Mouse (Mus musculus): ENCODE data around the gene Dennd4a. TPM values are rescaled to one million over a fixed set of nuclear protein-coding genes. Genes with fewer than 3 reads are reported as not detected.

Gene Dennd4a
- total RNA-seq, 2 experiments from 2014 or later: 27.5 to 61.0 TPM

DNA sequence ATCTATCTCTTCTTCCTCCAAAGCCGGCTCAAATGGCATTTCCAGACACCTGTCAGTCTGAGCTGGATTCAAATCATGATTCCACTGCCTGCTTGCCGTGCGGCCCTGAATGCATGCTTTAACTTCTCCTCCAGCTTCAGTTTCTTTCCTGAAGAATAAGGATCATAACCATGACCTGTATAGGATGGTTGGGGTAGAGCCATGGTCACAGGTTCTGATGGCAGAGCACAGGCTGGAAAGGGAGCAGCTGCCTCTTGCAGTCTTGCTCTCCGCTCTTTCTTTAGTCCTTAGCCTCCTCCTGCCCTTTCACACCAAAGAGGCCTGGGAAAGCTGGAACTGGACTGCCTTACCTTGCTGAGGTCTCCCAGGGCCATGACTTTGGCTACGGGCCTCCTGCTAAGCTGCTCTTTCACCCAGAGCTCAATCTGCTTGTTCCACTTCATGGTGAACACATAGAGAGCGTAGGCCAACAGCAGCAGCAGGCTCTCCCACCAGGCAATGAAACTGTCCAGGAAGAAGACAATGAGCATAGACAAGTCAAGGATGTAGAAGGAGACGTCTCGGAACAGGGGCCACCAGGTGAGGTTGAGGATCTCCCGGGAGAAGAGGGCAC lies 136.4 kb downstream of the Dennd4a start:
- ATAC-seq (replicated peaks; ENCODE audit: poor library complexity, severe bottlenecking): no peak

DNA sequence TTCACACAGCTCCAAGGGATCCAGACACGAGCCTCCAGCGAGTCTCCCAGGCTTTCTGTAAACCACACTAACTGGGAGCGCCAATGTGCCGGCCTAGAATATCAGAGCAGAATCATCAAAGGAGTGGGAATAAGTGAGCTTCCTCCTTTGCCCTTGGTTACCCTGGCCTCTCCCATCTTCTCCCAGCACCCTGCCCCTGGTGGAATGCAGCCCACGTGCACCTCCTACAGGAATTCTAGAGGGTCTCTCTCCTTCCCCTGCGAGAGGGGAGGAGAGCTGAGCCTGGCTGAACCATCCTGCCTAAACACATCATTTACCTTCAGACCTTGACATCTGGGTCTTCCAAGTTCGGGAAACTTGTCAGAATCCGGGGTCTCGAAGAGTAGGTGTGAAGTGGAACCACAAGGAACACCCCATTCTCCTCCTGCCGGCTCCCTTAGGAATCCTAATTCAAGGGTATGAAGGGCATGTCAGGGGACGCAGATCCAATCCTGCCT lies 140.1 kb downstream of the Dennd4a start, which contains the start of gene Slc24a1:
Gene Slc24a1 (minus strand): TSS at position 447 of the 497 bp plus-strand sequence.
- ATAC-seq (replicated peaks; ENCODE audit: poor library complexity, severe bottlenecking): no peak

DNA sequence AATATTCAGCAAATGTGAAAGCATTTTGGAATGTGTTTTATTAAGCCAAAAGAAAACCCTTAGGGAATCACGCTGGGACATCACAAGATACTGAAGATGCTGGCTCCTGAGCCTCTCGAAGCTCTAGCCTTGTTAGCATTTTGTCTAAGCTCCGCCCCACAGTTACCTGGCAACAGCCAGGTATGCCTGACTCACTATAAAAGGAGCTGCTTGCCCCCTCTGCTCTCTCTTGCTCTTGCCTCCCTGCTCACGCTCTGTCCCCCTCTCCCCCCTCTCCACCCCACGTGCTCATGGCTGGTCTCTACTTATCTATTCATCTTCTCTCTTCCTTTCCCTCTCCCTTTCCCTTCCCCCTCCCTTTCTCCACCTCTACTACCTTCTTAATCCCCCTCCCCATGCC lies 140.9 kb downstream of the Dennd4a start:
- ATAC-seq (replicated peaks; ENCODE audit: poor library complexity, severe bottlenecking): no peak

DNA sequence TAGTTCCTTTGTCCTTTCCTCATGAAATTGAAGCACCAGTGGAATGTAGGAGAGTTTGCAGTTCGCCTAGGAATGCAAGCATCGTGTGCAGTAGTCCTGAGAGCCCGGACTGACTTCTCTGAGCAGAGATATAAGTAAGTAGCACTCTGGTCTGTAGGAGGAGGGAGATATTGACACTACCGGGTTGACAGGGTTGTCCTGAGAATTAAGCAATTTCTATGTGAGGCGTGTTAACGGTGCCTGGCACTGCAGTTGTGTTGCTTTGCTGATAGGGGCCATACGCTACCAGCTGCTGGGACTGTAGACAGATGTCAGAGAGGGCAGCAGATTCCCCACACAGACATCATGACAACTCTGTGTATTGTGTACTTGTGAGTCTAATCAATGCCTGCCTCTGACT lies 142.1 kb downstream of the Dennd4a start:
- no peak for ATAC-seq (replicated peaks; ENCODE audit: poor library complexity, severe bottlenecking)

DNA sequence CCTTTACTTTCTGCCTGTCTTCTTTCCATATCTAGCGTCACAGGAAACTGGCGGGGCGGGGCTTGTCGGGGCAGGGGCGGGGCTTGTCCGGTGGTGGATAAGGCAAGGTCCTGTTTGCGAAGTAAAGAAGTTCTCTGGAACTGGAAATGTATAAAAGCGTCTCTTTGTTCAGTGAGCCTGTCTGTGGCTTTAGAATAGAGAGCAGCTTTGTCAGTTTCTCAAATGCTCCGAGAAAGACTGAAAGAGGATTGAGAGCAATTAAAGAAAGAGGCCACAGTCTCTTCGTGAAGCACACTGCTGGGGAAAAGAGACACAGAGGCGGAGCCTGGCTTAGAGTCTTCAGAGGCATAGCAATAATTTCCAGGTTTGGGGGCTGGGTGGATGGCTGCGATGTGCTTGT lies 145.2 kb downstream of the Dennd4a start:
- ATAC-seq (replicated peaks; ENCODE audit: poor library complexity, severe bottlenecking): no peak

DNA sequence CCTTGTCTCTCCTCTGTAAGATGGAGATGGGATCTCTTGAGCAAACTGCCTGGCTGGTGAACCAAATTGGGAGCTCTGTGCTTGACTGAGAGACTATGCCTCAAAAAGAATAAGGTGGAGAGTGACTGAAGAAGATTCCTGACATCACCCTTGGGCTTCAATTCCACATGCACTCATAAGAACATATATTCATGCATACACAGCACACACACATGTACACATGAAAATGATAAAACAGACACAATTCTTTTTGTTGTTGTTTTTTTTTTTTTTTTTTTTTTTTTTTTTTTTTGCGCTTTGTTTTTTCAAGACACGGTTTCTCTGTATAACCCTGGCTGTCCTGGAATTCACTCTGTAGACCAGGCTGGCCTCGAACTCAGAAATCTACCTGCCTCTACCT lies 146.1 kb downstream of the Dennd4a start:
- no peak for ATAC-seq (replicated peaks; ENCODE audit: poor library complexity, severe bottlenecking)

DNA sequence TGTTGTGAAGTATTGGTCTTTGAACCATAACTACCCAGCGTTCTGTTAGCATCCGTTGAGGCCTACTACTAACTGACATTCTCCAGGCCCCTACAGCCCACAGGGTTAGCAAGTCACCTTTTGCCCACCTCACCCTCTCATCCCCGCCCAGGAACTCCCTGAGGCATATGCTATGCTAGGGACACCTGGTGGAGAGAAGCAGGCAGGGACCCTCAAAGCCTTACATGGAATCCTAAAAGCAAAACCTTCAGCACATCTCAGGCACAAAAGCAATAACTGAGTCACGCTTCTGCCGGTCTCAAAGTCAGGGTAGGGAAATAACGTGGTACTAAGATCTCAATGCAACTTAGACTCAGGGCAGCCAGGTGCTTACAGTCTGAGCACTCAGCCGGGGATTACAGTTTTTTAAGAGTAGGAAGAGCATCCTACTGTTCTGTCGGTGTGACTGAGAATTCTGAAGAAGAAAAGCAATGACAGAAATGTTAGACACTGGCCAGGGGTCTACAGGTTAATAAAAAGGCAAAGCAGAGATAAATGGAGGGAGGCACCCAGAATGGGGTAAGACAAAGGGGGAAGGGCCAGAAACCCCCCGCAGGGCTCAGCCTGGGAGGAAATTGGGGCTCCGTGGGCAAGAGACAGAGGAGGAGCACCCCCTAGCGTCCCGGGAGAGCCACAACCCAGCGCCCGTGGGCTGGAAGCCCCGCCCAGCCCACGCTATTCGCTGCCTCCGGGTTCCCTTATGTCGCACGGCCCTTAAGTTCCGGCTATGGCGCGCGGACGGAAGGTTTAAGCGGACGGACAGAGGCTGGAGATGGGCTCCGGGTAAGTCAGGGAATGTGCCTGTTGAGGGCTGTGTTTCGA lies 149.2 kb downstream of the Dennd4a start, which contains the start of gene Ints14:
Gene Ints14 (plus strand): TSS at position 789 of the 861 bp plus-strand sequence.
- ATAC-seq (replicated peaks; ENCODE audit: poor library complexity, severe bottlenecking): peak; percentile 96

DNA sequence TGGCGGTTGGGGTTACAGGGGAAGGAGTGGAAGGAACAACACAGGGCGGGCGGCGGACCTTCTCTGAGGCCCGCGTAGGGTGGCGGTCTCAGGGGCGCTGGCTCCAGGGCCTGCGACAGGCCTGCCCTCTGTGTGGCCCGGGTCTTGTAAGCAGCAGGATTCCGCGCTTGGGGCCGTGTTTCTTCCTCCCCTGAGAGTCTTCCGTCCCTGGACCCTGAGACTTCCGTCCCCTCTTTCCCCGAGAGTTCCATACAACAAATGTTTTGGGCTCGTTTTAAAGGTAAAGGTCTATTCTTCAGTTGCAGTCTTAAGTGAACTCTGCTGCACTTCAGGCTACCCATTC lies 149.8 kb downstream of the Dennd4a start:
- ATAC-seq (replicated peaks; ENCODE audit: poor library complexity, severe bottlenecking): no peak

Other genes starting within 250 kb of the Dennd4a start
- gene Rab11a, start 73.6 kb upstream of the Dennd4a start, total RNA-seq (2014; fragmentation: Nextera tagmentation): 105 and 130 TPM in 2 replicates
- gene Rab11a, start 73.6 kb upstream of the Dennd4a start, total RNA-seq (2017): 92.5 and 116 TPM in 2 replicates
- not detected in 2 replicates for gene Slc24a1, start 140.3 kb downstream of the Dennd4a start, total RNA-seq (2014; fragmentation: Nextera tagmentation)
- not detected in 2 replicates for gene Slc24a1, start 140.3 kb downstream of the Dennd4a start, total RNA-seq (2017)
- gene Ints14, start 149.6 kb downstream of the Dennd4a start, total RNA-seq (2014; fragmentation: Nextera tagmentation): 27.8 and 39.6 TPM in 2 replicates
- gene Ints14, start 149.6 kb downstream of the Dennd4a start, total RNA-seq (2017): 29.8 and 32.1 TPM in 2 replicates
- gene Hacd3, start 210.4 kb downstream of the Dennd4a start, total RNA-seq (2014; fragmentation: Nextera tagmentation): 26.9 and 30.3 TPM in 2 replicates
- gene Hacd3, start 210.4 kb downstream of the Dennd4a start, total RNA-seq (2017): 43.8 and 60.3 TPM in 2 replicates
- gene Dpp8, start 221.1 kb downstream of the Dennd4a start, total RNA-seq (2014; fragmentation: Nextera tagmentation): 78.6 and 82.8 TPM in 2 replicates
- 86.4 and 93.8 TPM in 2 replicates for gene Dpp8, start 221.1 kb downstream of the Dennd4a start, total RNA-seq (2017)

Measured in granulocyte monocyte progenitor cell, adult 5-6 weeks (primary cell).